Mouse (Mus musculus): ENCODE measurements at regions not wholly inside any gene's neighbourhood (a gene's known extent, or its start where the extent isn't known, plus 50 kb on each side); places are given as distances from the start of the nearest gene placed in this dataset.

DNA sequence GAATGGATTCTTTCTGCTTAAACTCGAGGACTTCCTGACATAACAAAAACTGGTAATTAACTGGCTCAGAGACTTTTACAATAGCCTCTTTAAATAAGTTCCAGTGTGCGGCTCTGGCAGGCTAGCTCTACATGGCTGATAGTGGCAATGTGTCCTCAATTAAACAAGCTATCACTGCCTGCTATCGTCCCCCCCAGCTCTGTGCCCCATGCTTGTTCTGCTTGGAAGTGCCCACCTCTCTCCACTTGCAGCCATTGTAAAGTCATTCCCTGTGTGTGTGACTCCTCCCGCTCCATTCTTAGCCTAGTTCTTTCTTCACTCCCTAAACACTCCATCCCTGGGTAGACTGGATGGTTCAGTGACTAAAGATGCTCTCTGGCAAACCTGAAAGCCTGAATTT is 99.9 kb upstream of the Lmo4 start:
- TF ChIP-seq CTCF (IDR thresholded peaks at IDR 0.05; ENCODE audit: borderline replicate concordance, insufficient read depth, low read length) (no peak), POLR2A (IDR thresholded peaks at IDR 0.05; ENCODE audit: low read depth, low read length) (no peak)
